Mouse (Mus musculus) liver, postnatal 0 days (tissue): ENCODE results near the gene Cenpa.

ENCODE experiments used
- CTCF ChIP-seq: sonication (generic); IDR thresholded peaks from 2 replicates; pipeline ENCODE4 v1.5.1; 2016; ENCODE audit warnings: antibody characterized with exemption, low read depth
- EP300 ChIP-seq: IDR thresholded peaks from 2 replicates; pipeline ENCODE4 v1.6.1; 2016; ENCODE audit warnings: antibody characterized with exemption, low read depth, mild to moderate bottlenecking

- no peak for TF ChIP-seq CTCF
- TF ChIP-seq EP300 = no peak
Measured at GRCm38 (mm10) chr5:30660813-30661212, 5.8 kb upstream of the Cenpa start.
